Mouse (Mus musculus) adrenal gland (tissue): Measurements from ENCODE around the gene Zcchc14.

Source experiments
- intact Hi-C: fragments of 180-260 bp; cut with DNase I; formaldehyde crosslinking; loops from one replicate; pipeline ENCODE4 v1.15.1; 2025

The Zcchc14 gene

DNA sequence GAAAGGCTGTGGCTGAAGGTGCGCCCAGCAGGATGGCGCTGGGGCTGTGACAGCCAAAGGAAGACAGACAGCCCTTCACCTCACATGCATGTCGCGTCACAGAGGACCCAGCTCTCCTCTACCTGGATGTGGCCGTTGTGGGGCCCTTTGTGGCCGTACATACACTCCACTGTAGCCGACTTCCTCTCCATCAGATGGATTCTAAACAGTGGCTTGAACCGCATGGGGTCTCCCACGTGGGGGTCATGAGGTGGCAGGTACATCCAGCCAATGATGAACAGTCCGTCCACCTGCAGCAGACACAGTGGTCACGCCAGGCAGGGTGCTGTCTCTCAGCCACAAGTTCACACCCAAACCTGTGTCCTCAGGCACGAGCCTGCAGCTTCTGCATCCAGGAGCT lies 92.9 kb downstream of the Zcchc14 start:
- intact Hi-C loops, result no loop called here

DNA sequence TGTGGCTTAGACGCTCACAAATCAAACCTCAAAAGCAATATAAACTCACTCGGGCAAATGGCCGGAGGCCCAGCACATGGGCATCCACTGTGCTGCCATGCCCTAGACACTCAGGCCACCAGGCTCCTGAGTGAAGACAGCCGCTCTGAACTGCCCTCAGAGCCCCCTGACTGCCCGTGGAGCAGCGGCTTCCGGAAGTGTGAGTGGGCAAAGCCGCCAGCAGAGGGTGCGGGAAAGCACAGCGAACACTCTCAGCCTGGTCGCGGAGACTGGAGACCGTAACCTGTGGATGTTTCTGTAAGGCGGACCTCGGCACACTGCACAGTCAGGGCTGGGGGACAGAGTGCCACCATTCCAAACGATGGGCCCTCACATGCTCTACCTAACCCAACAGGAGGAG lies 94.2 kb downstream of the Zcchc14 start:
- intact Hi-C loops, result no loop called here

DNA sequence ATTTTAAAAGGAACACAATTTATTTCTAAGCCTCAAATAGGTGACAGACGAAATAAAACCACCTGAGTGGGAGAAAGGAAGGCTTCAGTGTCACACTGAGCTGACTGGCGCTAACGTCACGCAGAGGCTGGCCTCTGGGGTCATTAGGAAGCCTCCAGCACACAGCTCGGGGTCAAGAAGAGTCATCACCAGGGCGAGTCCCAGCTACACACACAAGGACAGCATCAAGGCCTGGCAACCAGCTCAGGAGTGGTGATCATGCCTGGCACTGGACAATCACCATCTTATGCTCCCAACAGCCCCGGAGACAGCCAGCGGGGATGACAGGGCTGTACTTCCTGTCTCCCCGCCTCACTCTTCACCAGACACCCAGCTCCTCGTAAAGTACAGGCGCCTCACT lies 95.0 kb downstream of the Zcchc14 start:
- intact Hi-C loops, result no loop called here

DNA sequence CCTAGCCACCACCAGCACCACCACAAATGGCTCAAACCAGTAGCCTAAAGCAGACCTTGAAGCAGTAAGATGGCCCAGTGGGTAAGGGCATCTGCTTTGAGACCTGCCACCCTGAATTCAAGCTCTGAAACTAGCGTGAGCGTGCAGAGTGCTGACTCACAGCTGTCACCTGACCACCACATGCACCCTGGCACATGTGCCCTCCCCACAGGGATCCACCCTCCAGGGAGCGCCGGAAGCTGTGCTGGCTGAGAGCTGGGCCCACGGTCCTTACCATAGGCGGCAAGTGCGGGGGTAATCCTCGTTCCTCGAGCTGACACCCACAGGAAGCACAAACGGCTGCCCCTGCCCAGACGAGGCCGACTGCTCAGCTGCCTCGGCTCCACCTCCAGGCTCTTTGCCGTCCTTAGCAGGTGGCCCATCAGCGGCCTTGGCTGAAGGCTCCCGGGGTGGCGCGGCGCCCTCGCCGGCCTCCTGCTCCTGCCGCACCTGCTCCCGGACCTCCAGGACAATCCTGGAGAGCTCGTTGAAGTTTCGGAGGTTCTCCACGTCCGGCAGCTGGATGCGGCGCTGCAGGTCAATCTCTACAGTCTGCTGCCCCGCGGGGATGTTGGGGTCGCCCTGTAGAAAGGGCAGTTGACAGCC lies 98.7 kb downstream of the Zcchc14 start:
- intact Hi-C loops, result no loop called here

DNA sequence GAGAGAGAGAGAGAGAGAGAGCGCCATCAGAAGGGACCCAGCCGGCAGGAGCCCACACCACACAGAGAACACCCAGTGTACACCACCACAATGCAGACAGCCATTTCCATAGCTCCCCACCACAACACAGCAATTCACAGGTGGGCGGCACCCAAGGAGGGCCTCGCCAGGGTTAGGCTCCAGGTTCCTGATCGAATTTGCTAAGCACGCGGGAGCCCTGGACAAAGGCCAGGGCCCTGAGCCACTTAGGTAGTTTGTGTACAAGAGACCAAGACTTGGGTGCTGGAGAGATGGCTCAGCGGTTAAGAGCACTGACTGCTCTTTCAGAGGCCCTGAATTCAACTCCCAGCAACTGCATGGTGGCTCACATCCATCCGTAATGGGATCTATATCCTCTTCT lies 100.2 kb downstream of the Zcchc14 start:
- intact Hi-C loops, result no loop called here

DNA sequence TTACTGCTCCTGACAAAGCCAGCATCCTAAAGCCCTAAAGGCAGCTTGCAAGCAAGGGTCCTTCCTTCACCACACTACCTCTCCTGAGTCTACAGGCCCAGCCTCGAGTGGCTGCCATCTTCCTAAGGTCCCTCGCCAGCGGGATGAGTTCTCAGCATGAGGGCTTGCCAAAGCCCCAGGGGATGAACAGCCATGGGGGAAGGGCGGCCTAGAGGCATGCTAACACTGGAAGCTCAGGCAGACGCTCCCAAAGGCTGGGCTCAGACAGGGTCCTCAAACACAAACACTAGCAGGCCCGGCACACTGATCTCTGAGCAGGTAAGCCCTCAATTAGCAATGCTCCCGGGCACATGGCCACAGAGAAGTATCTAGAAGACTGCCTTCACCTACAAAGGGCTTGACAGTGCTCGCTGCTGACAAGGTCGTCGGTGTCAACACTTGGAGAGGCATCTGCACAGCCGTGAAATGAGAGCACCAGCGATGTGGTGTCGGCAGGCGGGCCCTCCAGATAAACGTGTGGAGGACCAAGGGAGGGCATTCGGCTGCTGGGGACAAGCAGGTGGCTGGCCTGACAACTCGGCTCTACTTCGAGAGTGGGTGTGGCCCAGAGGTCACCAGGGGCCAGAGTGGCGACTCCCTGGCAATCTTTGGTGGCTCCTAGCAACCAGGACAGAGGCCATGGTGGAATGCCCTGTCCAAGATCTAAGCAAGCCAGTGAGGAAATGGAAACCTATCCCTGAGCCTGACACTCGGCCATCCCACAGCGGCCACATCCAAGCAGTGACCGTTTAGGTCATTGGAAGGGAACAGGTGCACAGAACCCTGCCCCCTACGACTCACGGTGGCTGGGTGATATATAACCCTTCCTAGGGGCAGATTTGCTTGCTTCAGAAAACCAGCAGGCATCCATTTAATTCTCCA lies 101.4 kb downstream of the Zcchc14 start:
- intact Hi-C loops, result no loop called here

DNA sequence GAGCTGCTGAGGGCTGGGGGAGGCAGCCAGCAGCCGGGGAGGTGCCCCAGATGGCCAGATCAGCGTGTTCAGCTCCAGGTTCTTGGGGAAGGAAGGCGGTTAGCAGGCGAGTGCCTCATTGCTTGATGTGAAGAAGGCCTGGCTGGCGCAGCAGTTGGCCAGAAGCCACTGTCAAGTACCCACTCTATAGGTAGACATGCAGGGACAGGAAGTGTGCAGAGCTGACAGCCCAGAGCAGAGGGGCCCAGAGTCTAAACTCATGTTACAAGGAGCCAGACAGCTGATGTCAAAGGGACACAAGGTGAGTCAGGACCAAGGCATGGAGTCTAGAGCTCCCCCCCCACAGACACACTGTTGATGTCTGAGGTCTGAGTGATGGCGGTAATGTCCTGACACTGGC lies 102.6 kb downstream of the Zcchc14 start:
- intact Hi-C loops, result no loop called here
